Comparison of ENCODE assay signal across 26 mouse cellular contexts in the genomic region with DNA sequence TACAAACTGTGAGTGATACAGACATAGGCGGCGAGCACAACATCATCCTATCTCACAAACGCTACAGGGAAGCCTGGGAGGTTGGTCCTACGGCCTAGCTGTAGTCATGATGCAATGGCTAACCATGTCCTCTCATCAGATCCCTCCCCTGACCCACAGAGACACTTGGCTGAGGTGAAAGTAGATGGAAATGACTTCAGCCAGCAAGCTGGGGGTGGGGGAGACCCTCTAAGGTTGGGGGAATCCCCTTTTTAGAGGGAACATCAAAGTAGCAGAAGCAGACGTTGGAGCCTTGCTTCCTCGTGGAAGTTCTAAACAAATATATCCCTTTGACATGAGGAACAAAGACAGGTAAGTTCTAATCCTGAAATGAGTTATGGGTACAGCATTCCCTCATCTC. TPM values are rescaled to one million over a fixed set of nuclear protein-coding genes. Genes with fewer than 3 reads are reported as not detected.
"Had no signal": no experiment of that assay in that cellular context is flagged by ENCODE, and none has a peak within 500 bp of the region (broad histone marks: within the 10 kb centered on the region; RNA-seq: fewer than 3 reads in every experiment).

No protein-coding gene starts in this region.

- H3K9ac ChIP-seq: limb, embryonic 12.5 days; limb, embryonic 13.5 days; limb, embryonic 15.5 days; liver, embryonic 12.5 days; liver, embryonic 13.5 days; liver, embryonic 14.5 days; liver, embryonic 15.5 days; liver, postnatal 0 days; lung, embryonic 14.5 days; lung, embryonic 15.5 days; midbrain, embryonic 12.5 days; midbrain, embryonic 13.5 days had no signal

- H3K36me3 ChIP-seq: limb, embryonic 10.5 days; limb, embryonic 12.5 days; limb, embryonic 13.5 days; limb, embryonic 15.5 days; liver, embryonic 12.5 days; liver, embryonic 13.5 days; liver, embryonic 15.5 days; lung, embryonic 15.5 days; midbrain, embryonic 10.5 days; midbrain, embryonic 12.5 days had no signal

- H3K4me2 ChIP-seq: limb, embryonic 12.5 days; limb, embryonic 13.5 days; limb, embryonic 15.5 days; liver, embryonic 11.5 days; liver, embryonic 12.5 days; liver, embryonic 13.5 days; liver, embryonic 15.5 days; lung, embryonic 14.5 days; lung, embryonic 15.5 days; midbrain, embryonic 12.5 days; midbrain, embryonic 13.5 days had no signal

- H3K27ac ChIP-seq: left cerebral cortex, adult 2 months; limb, embryonic 10.5 days; limb, embryonic 12.5 days; limb, embryonic 13.5 days; limb, embryonic 15.5 days; liver, embryonic 12.5 days; liver, embryonic 13.5 days; liver, embryonic 14.5 days; liver, embryonic 15.5 days; lung, embryonic 15.5 days; macrophage; midbrain, embryonic 10.5 days; midbrain, embryonic 12.5 days; midbrain, embryonic 13.5 days had no signal

- DNase-seq: liver; liver, embryonic 13.5 days; liver, postnatal 0 days; lung, embryonic 14.5 days had no signal

- ATAC-seq: liver, embryonic 12.5 days; liver, postnatal 0 days; midbrain, embryonic 13.5 days; midbrain, embryonic 16.5 days had no signal

- H3K9me3 ChIP-seq: limb, embryonic 10.5 days; liver, embryonic 13.5 days; liver, embryonic 15.5 days; megakaryocyte, embryonic 14.5 days; midbrain, embryonic 13.5 days had no signal

- H3K4me1 ChIP-seq: limb, embryonic 10.5 days; liver, embryonic 12.5 days; liver, embryonic 13.5 days; liver, embryonic 15.5 days; lung, embryonic 15.5 days; megakaryocyte, embryonic 14.5 days; midbrain, embryonic 12.5 days had no signal

- H3K4me3 ChIP-seq: left cerebral cortex, adult 2 months; limb, embryonic 10.5 days; limb, embryonic 12.5 days; limb, embryonic 13.5 days; limb, embryonic 15.5 days; liver, embryonic 12.5 days; liver, embryonic 13.5 days; liver, embryonic 15.5 days; lung, embryonic 15.5 days; megakaryocyte, embryonic 14.5 days; midbrain, embryonic 10.5 days; midbrain, embryonic 12.5 days; midbrain, embryonic 13.5 days; myocyte had no signal

- H3K27me3 ChIP-seq: limb, embryonic 13.5 days; limb, embryonic 15.5 days; liver, embryonic 13.5 days; liver, embryonic 15.5 days; lung, embryonic 15.5 days; midbrain, embryonic 12.5 days; midbrain, embryonic 13.5 days had no signal

RNA-seq across cellular contexts. Expression of a gene that starts 22.6 kb away (rescaled TPM):
- total RNA-seq: left cerebral cortex, adult 18-20 months; liver, adult 2 months; monocyte, adult 5-6 weeks had no signal

RNA-seq across cellular contexts. Expression of a gene that starts 27.1 kb away (rescaled TPM):
- total RNA-seq: left cerebral cortex, adult 18-20 months; left cerebral cortex, adult 2 months; left cerebral cortex, postnatal 14 days; left cerebral cortex, postnatal 36 days; liver, adult 2 months had no signal
- polyA plus RNA-seq: liver, adult 2 months had no signal
